Mouse (Mus musculus): ENCODE results near the gene Mrpl27.

GRCm38 (mm10) chr11:94653663-94654436 is at the start of gene Mrpl27, which contains the start of gene Eme1:
- no peak for TF ChIP-seq CTCF (IDR thresholded peaks at IDR 0.05; ENCODE audit: control insufficient read depth, insufficient read depth, insufficient read length)
- TF ChIP-seq MYOG (IDR thresholded peaks at IDR 0.05; ENCODE audit: control insufficient read depth, extremely low read depth, insufficient read length): no peak
- no peak for TF ChIP-seq MAX (IDR thresholded peaks at IDR 0.05)
- TF ChIP-seq USF1 (IDR thresholded peaks at IDR 0.05; ENCODE audit: low read depth): peak; percentile 98
- TF ChIP-seq FOSL1 (IDR thresholded peaks at IDR 0.05; ENCODE audit: insufficient read depth, low read length, poor library complexity, severe bottlenecking): no peak
